Mouse (Mus musculus) G1E (cell line): ENCODE measurements at regions not wholly inside any gene's neighbourhood (a gene's known extent, or its start where the extent isn't known, plus 50 kb on each side); places are given as distances from the start of the nearest gene placed in this dataset.

Source experiments
- CTCF ChIP-seq: IDR thresholded peaks from 2 replicates; pipeline ENCODE4 v1.5.1; 2012; ENCODE audit warnings: low read depth, low read length, inconsistent platforms, mixed read lengths
- GATA1 ChIP-seq: IDR thresholded peaks from 2 replicates; pipeline ENCODE4 v1.6.1; 2012; ENCODE audit warnings: borderline replicate concordance, low read length, inconsistent platforms, mixed read lengths
- GATA2 ChIP-seq: IDR thresholded peaks from 2 replicates; pipeline ENCODE4 v1.6.1; 2012; ENCODE audit warnings: low read depth, low read length, inconsistent platforms, borderline replicate concordance

DNA sequence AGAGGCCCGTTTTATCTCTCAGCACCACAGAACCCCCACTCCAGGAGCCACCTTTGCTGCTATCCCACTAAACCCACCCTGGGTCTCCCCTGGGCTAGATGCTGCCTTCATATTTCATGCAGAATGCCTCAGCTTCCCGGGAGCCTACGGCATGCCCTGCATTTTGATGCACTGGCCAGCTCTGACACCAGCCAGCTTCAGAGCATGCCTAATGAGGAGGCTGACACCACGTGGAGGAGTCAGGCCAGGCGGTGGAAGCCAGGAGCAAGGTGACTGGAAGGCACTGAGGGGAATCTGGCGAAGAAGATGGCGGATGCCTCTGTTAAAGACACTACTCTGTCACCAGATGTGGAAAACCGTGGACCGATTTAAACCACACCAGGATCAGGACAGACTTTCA lies 567.2 kb downstream of the Ccdc171 start:
- TF ChIP-seq CTCF (no peak), GATA1 (no peak), GATA2 (no peak)
